Comparison of ENCODE assay signal across 20 mouse cellular contexts in the genomic region with DNA sequence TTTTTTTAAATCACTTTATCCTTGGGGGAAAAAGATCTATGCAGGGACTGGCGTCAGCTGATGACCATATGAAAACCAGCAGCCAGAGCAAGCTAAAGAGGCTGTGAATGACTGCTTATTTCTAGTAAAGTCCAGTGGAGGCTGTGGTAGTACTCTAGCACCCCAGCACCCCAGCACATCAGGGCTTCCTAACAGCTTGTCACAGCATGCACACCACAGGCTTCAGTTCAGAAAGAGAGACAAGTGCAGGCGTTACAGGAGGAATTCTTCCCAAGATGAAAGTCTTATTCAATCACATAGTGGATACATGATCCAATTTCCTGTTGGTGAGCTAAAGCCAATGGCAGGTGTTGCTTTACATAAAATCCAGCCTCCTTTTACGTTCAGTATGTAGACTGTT. TPM values are rescaled to one million over a fixed set of nuclear protein-coding genes. Genes with fewer than 3 reads are reported as not detected.
DNase-seq lines count a peak whose midpoint lies in the region; ATAC-seq and TF ChIP-seq lines count a peak whose summit lies in the region.
"Had no signal": no experiment of that assay in that cellular context is flagged by ENCODE, and none has a peak within 500 bp of the region (broad histone marks: within the 10 kb centered on the region; RNA-seq: fewer than 3 reads in every experiment).

No protein-coding gene starts in this region.

- H3K36me3 ChIP-seq in heart, embryonic 10.5 days = no peaks in the 10 kb centered on the region
- no peaks in the 10 kb centered on the region for H3K36me3 ChIP-seq in limb, embryonic 12.5 days
- no peaks in the 10 kb centered on the region for H3K36me3 ChIP-seq in limb, embryonic 10.5 days
- no peaks in the 10 kb centered on the region for H3K36me3 ChIP-seq in limb, embryonic 14.5 days (ENCODE audit: control insufficient read depth, insufficient read depth, low read length)
- H3K36me3 ChIP-seq: embryonic facial prominence, embryonic 13.5 days; forebrain, embryonic 15.5 days had no signal

- H3K4me2 ChIP-seq in limb, embryonic 12.5 days = no peak overlapping the region
- no peak overlapping the region for H3K4me2 ChIP-seq in limb, embryonic 14.5 days (replicated peaks; ENCODE audit: low read depth, low read length, severe bottlenecking)
- H3K4me2 ChIP-seq: embryonic facial prominence, embryonic 13.5 days; forebrain, embryonic 13.5 days; forebrain, embryonic 15.5 days had no signal

- H3K27me3 ChIP-seq in heart, embryonic 10.5 days (ENCODE audit: insufficient read depth, poor library complexity, severe bottlenecking) = peaks cover 16% of the 10 kb centered on the region
- no peaks in the 10 kb centered on the region for H3K27me3 ChIP-seq in limb, embryonic 12.5 days
- no peaks in the 10 kb centered on the region for H3K27me3 ChIP-seq in limb, embryonic 10.5 days (ENCODE audit: low read depth, poor library complexity, severe bottlenecking)
- H3K27me3 ChIP-seq in limb, embryonic 14.5 days (ENCODE audit: control insufficient read depth, insufficient read depth, low read length) = no peaks in the 10 kb centered on the region
- H3K27me3 ChIP-seq: embryonic facial prominence, embryonic 13.5 days; forebrain, embryonic 13.5 days; forebrain, embryonic 15.5 days had no signal

- ATAC-seq in limb, embryonic 12.5 days (ENCODE audit: insufficient number of reproducible peaks, insufficient read depth, low FRiP score, low TSS enrichment, low read depth) = peak; percentile 66; the same call in 1 of the 2 replicates
- peak; percentile 57 for ATAC-seq in limb, embryonic 14.5 days (ENCODE audit: low FRiP score, low read depth)
- ATAC-seq: forebrain, embryonic 13.5 days; forebrain, embryonic 15.5 days; forebrain, postnatal 0 days had no signal

- H3K9me3 ChIP-seq in heart, embryonic 10.5 days = no peaks in the 10 kb centered on the region
- H3K9me3 ChIP-seq in limb, embryonic 12.5 days = no peaks in the 10 kb centered on the region
- no peaks in the 10 kb centered on the region for H3K9me3 ChIP-seq in limb, embryonic 10.5 days (replicated peaks)
- no peaks in the 10 kb centered on the region for H3K9me3 ChIP-seq in limb, embryonic 14.5 days (ENCODE audit: control insufficient read depth, low read length)
- H3K9me3 ChIP-seq: embryonic facial prominence, embryonic 13.5 days; forebrain, embryonic 13.5 days; forebrain, embryonic 15.5 days had no signal

- no peak overlapping the region for H3K4me3 ChIP-seq in heart, embryonic 10.5 days
- H3K4me3 ChIP-seq in limb, embryonic 12.5 days (replicated peaks) = no peak overlapping the region
- no peak overlapping the region for H3K4me3 ChIP-seq in limb, embryonic 10.5 days
- H3K4me3 ChIP-seq in limb, embryonic 14.5 days (replicated peaks; ENCODE audit: low read length) = no peak overlapping the region
- H3K4me3 ChIP-seq: embryonic facial prominence, embryonic 13.5 days; forebrain, embryonic 13.5 days; forebrain, embryonic 15.5 days had no signal

- H3K9ac ChIP-seq in limb, embryonic 12.5 days (replicated peaks) = no peak overlapping the region
- H3K9ac ChIP-seq in limb, embryonic 14.5 days (ENCODE audit: low read depth, low read length, severe bottlenecking) = no peak overlapping the region
- H3K9ac ChIP-seq: embryonic facial prominence, embryonic 13.5 days; forebrain, embryonic 13.5 days; forebrain, embryonic 15.5 days; forebrain, postnatal 0 days had no signal

- no peak for TF ChIP-seq POLR2A in limb, embryonic 14.5 days (IDR thresholded peaks at IDR 0.05; ENCODE audit: borderline replicate concordance, extremely low read depth, insufficient read depth, insufficient read length)

- no peak overlapping the region for H3K27ac ChIP-seq in heart, embryonic 10.5 days
- peak overlapping the region; percentile 32; the same call in 1 of the 2 replicates for H3K27ac ChIP-seq in limb, embryonic 12.5 days
- H3K27ac ChIP-seq in limb, embryonic 10.5 days = no peak overlapping the region
- H3K27ac ChIP-seq in limb, embryonic 14.5 days (replicated peaks; ENCODE audit: low read depth, low read length) = no peak overlapping the region; the same call in 1 of the 2 replicates
- H3K27ac ChIP-seq: embryonic facial prominence, embryonic 13.5 days; forebrain, embryonic 13.5 days; forebrain, embryonic 15.5 days had no signal

- 78% methylated on average over 3 of the region's 3 CpGs for WGBS in heart, embryonic 10.5 days
- WGBS in limb, embryonic 12.5 days = 29% methylated on average over 3 of the region's 3 CpGs
- 55% methylated on average over 3 of the region's 3 CpGs for WGBS in limb, embryonic 10.5 days
- 13% methylated on average over 3 of the region's 3 CpGs for WGBS in limb, embryonic 14.5 days

- no peaks in the 10 kb centered on the region for H3K4me1 ChIP-seq in heart, embryonic 10.5 days
- H3K4me1 ChIP-seq in limb, embryonic 12.5 days (replicated peaks) = peaks cover 23% of the 10 kb centered on the region
- H3K4me1 ChIP-seq in limb, embryonic 10.5 days = peaks cover 6% of the 10 kb centered on the region; the same call in 1 of the 2 replicates
- H3K4me1 ChIP-seq in limb, embryonic 14.5 days (ENCODE audit: control insufficient read depth, insufficient read depth, low read length) = peaks cover 9% of the 10 kb centered on the region

- DNase-seq in heart, adult 11 months = peak; percentile 42
- DNase-seq in heart, embryonic 10.5 days (ENCODE audit: low spot score) = no peak
- DNase-seq in limb, embryonic 10.5 days (ENCODE audit: low spot score) = no peak
- peak; percentile 31 for DNase-seq in forelimb bud, embryonic 11.5 days (ENCODE audit: low read depth, low spot score)
- no peak for DNase-seq in limb, embryonic 14.5 days (ENCODE audit: low spot score)
- DNase-seq in cerebellum, postnatal 4 days (ENCODE audit: low spot score in 2 of 2) = no peak
- DNase-seq: adrenal gland, adult 2 months; adrenal gland, postnatal 10 days; adrenal gland, postnatal 25 days; cerebellum, adult 11 months; cerebellum, adult 18-20 months; cerebellum, adult 8-10 months; cerebellum, adult 9-11 months; cerebellum, postnatal 14 days; cerebellum, postnatal 36 days; forebrain, postnatal 0 days had no signal

RNA-seq across cellular contexts. Expression of gene Arhgap42, which starts 15.5 kb away (rescaled TPM):
- polyA plus RNA-seq in heart, embryonic 10.5 days (2016; fragmentation: Nextera tagmentation; extraction: Ambion mirVana) = 11.2 and 23.5 TPM in 2 replicates
- 51.9 and 56.8 TPM in 2 replicates for polyA plus RNA-seq in limb, embryonic 12.5 days (2016; fragmentation: Nextera tagmentation; extraction: Ambion mirVana)
- polyA plus RNA-seq in limb, embryonic 10.5 days (2016; fragmentation: Nextera tagmentation; extraction: Ambion mirVana) = 39.8 and 43.1 TPM in 2 replicates
- 21.3 and 22.2 TPM in 2 replicates for polyA plus RNA-seq in limb, embryonic 14.5 days (2012; rRNA removed)
- 40.5 and 42.2 TPM in 2 replicates for polyA plus RNA-seq in limb, embryonic 14.5 days (2014; fragmentation: Nextera tagmentation; extraction: Ambion mirVana)

Comparison
In these comparisons a context has a peak if more than half of its experiments do, and no peak if none do; other contexts are left out.
1. DNase-seq: peak in heart, adult 11 months (single experiment) and forelimb bud, embryonic 11.5 days (single experiment); none in heart, embryonic 10.5 days (single experiment), limb, embryonic 10.5 days (single experiment), limb, embryonic 14.5 days (single experiment) and cerebellum, postnatal 4 days (0 of 2).